Mouse (Mus musculus) urinary bladder, postnatal 25 days (tissue): ENCODE results near the gene Rsph6a.
A peak's percentile ranks its signal among the peaks of the same experiment; 100 is the strongest.

Experiments used
- DNase-seq: peaks from one replicate; pipeline ENCODE4 v3.0.0; 2022; ENCODE audit warnings: low spot score

Gene Rsph6a

DNA sequence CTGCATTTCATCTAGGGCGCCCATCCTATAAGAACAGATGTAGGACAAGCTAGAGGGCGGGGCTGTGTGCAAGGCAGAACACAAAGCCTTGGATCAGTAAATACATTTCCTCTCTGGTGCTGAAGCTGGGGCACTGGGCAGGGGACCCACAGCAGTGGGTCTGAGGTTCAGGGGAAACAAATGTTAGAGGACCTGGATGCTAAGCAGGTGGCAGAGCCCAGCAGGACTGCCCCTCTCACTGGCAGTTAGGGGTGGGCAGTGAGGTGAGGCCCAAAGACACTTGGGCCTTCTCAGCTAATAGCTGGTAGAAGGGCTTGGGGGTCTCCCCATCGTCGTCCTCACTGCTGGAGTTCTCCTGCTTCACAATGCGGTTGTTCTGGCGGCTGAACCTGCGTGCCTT lies 44.3 kb downstream of the Rsph6a start:
- no peak for DNase-seq

DNA sequence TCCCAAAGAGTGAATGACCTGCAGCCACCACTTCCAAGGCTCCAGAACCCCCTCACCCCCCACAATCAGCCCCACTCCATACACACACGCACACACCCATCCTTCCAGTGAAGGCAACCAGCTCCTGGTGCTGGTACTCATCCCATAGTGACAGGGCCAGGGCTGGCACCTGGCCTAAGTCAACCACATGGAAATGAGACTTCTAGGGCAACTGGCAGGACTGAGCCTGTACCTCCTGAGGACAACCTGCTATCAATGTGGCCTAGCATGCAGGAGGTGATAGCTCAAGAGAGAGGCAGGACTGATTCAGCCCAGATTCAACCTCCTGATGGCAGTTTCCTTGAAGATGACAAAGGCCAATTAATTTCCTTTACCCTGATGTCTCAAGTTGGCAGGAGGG lies 45.8 kb downstream of the Rsph6a start:
- no peak for DNase-seq

DNA sequence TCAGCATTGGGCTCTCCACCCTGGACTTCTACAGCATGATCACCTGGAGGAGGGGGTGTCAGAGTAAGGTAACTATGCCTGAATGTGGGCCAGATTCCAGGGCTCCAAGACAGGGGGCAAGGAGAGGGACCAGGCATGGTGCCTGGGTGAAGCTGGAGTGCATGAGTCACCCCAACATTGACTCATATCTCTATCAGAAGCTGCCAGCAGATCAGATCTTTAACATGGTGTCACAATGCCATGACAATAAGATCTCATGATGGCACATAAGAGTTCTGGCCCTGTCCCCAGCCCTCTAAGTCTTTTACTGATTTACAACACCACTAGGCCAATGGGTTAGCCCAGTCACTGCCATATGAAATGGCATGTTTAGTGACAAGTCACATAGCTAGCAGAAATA lies 49.3 kb downstream of the Rsph6a start:
- DNase-seq: no peak

DNA sequence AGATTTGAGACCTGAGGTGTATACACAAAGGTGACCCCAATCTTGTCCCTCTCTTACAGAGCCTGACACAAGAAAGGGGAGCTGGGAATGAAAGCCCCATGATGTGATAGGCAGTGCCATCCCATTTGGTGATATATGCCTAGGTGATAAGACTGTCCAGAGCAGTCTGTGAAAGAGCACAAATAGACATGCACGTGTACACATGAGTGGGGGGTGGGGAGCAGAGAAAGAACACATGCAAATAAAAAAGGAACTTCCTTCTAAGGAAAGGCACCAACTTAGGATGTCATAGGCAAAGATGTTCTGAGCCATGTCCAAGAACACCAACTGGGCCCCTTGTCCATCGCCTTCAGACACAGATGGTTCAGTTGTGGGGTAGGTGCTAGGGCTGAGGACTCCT lies 50.0 kb downstream of the Rsph6a start:
- DNase-seq: no peak

DNA sequence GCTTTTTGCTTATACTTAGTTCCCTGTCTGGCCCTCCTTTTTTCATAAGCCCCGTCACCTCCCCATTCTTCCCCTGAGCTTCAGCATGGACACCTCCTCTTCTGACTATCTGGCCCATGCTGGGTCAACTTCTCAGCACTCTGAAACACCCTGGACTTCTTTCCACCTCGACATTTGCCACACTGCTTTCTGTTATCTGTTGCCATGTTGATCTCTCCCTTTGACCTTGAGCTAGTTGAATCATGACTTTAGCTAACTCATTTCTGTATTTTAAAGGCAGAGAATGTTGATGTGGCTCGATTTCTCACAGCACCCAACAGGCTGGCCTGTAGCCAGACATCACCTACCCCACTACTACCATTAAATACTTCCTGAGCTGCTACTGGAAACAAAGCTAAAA lies 52.9 kb downstream of the Rsph6a start:
- no peak for DNase-seq

DNA sequence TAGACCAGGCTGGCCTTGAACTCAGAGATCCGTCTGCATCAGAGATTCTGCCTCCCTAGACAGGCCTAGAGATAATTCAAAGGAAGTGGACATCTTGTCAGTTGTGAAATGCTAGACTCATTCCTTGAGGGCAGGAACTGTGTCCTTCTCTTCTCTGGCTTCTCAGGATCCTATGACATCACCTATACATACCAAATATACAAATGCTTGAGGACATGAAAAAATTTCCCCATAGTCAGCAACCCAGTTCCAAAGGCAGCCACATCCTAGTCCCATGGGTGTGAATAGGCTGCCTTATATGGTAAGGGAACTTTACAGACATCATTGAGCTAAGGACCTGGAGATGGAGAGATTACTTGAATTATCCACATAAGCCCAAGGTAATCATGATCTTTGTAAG lies 55.1 kb downstream of the Rsph6a start:
- no peak for DNase-seq

DNA sequence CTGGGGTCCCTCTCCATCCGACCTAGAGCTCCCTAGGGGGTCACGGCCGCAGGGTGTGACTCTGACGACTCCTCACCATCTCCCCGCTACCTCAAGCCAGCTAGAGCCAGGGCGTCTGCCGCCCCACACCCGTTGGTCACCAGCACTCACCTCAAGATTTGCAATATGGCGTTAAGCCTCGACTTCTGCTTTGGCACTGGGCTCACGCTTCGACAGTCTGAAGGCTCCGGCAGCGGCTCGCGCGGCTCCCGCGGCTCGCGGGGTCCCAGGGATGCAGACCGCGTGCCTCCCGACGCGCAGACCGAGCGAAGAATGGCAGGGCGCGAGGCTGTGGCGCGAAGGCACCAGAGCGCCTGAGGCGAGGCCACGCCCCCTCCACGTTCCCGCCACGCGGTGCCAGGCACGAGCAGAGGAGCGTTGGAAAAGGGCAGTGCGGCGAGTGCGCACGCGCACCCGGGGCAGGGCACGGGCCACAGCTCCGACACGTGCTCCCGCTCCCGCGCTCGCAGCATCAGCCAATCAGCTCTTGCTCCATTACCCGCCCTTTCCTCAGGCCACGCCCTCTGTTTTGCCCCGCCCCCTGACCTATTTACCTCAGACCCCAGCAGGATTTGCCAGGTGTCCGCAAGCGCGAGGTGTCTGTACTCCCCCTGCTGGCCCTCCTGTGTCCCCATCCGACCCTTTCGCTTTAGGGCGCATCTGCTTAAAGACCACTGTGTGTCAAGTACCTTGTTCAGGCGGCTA lies 63.7 kb downstream of the Rsph6a start, which contains the start of gene Gm4969:
Gm4969 (minus strand) TSS at position 341 of the 744 bp plus-strand sequence.
- peak; percentile 50 for DNase-seq

DNA sequence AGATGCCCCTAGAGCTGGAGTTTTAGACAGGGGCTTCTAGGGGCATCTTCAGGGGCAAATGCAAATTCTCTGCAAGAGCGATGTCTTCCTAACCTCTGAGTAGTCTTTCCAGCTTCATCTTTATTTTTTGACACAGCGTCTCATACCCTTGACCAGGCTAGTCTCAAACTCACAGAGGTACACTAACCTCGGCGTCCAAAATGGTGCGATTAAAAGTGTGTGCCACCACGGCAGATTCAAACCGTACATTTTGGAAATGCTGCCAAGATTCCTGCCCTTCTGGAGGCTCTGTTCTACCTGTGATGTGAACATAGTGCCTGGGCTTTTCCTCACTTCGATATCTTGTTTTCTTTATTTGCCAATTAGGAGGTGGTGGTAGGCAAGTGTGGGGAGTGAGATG lies 64.6 kb downstream of the Rsph6a start:
- no peak for DNase-seq

DNA sequence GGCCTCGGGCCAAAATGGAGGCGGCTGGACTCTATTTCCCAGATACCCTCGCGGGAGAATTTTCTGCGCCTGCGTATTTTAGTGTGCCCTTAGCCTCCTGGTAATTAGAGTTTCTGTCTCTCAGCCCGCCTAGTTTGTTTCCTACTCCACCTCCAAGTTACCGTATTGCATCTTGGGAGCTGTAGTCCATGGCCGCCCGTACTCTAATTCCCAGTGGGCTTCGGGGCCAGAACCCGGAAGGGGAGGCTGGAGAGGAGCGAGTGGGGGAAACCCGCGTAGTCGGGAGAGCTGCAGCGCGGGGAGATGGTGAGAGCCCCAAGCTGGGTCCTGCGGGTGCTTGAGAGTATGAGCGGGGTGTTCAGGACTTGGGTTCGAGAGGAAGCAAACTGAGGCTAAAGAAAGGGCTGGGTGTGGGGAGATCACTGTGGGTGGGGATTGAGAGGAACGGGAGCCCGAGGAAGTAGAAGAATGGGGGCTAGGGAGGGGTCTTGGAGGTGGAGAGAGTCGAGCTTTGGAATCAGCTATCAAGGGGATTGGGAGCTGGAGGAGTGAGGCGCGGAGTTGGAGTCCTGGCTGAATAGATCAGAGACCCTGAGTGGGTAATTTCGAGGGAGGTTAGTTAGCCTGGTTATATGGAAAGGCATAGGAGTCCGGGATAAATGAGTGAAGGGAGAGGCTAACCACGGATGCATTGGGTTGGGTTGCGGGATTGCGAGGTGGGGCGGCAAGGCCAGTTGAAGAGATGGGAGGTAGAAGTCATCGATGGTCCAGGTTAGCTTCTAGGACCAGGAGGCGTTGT lies 65.3 kb downstream of the Rsph6a start, which contains the start of gene Fbxo46:
Fbxo46 (plus strand) TSS at position 229 of the 799 bp plus-strand sequence.
- DNase-seq: peak; percentile 79

DNA sequence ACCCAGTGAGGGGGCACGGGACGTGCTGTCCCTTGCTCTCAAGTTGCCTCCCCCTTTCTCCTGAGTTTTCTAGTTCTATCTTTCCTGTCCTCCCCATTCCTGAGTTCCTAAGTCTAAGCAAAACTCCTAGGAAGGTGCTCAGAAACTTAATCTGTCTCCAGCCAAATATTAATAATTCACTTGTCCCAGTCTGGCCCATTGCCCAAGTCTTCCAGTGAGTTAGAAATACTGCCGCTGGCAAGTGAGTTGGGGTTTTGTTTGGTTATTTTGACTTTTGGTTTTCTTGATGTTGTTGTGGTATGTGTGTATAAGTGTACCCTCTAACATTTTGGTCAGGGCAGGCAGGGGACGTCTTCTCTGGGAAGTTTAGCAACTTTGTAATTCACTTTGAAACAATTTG lies 67.2 kb downstream of the Rsph6a start:
- DNase-seq: no peak
